Mouse (Mus musculus): ENCODE measurements at regions not wholly inside any gene's neighbourhood (a gene's known extent, or its start where the extent isn't known, plus 50 kb on each side); places are given as distances from the start of the nearest gene placed in this dataset.

DNA sequence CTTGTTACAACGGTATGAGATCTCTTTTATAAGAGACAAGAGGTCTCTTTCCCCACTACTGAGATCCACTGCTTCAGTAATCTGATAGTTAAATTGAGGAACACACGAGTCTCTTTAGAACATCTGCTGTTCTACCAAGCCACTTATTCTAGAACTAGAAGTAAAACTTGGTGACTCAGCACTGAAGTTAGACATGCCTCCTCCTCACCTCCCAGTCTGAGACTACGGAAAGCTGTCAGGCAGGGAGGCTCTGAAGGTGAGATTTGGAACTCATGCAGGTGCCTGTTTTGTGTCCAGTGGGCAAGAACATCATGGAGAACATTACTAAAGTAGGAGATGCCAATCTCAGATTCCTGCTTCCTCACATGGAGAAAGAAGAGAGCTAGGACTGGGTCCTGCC is 262.6 kb downstream of the Rnf152 start:
- Histone ChIP-seq H3K36me3 (ENCODE audit: control insufficient read depth, insufficient read depth, low read length) (no peaks in the 10 kb centered on the region), H3K9ac (ENCODE audit: low read length) (no peak overlapping the region), H3K4me3 (ENCODE audit: low read depth, low read length) (no peak overlapping the region), H3K9me3 (ENCODE audit: control insufficient read depth, low read length) (no peaks in the 10 kb centered on the region), H3K27me3 (ENCODE audit: control insufficient read depth, insufficient read depth, low read length) (no peaks in the 10 kb centered on the region), H3K4me1 (ENCODE audit: control insufficient read depth, insufficient read depth, low read length) (no peaks in the 10 kb centered on the region), H3K4me2 (ENCODE audit: low read depth, severe bottlenecking) (no peak overlapping the region), H3K27ac (replicated peaks; ENCODE audit: low read depth, low read length) (no peak overlapping the region)
- ATAC-seq (ENCODE audit: insufficient number of reproducible peaks, low FRiP score, low TSS enrichment, low read depth) (no peak), DNase-seq (ENCODE audit: low spot score) (no peak)
- 84% methylated on average over 3 of the region's 3 CpGs for WGBS

DNA sequence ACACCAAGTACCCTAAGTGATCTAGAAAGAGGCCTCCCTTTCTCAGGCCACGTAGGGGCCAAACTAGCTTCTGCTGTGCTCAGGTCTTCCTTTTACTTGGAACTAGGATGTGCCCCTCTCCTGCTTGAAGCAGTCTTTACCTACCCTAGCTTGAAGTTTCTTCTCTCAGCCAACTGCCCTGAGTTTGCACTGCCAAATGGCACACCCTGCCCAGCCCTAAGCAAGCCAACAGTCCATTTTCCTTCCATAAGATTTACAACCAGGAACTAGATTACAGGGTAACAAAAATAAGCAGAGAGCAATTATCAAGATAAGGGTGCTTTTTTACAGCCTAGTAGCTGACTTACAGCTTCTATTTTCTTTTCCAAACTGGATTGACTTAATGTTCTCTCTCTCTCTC is 263.5 kb downstream of the Rnf152 start:
- H3K27me3 ChIP-seq (ENCODE audit: control insufficient read depth, insufficient read depth, low read length) = no peaks in the 10 kb centered on the region
- H3K9me3 ChIP-seq (ENCODE audit: control insufficient read depth, low read length) = no peaks in the 10 kb centered on the region
- DNase-seq (ENCODE audit: low spot score) (no peak), ATAC-seq (ENCODE audit: insufficient number of reproducible peaks, low FRiP score, low TSS enrichment, low read depth) (no peak)
- no peak overlapping the region for H3K27ac ChIP-seq (replicated peaks; ENCODE audit: low read depth, low read length)
- H3K4me3 ChIP-seq (ENCODE audit: low read depth, low read length) = no peak overlapping the region
- no peak overlapping the region for H3K4me2 ChIP-seq (ENCODE audit: low read depth, severe bottlenecking)
- no peaks in the 10 kb centered on the region for H3K36me3 ChIP-seq (ENCODE audit: control insufficient read depth, insufficient read depth, low read length)
- WGBS = 68% methylated on average over 1 of the region's 1 CpGs
- H3K4me1 ChIP-seq (ENCODE audit: control insufficient read depth, insufficient read depth, low read length) = no peaks in the 10 kb centered on the region
- no peak overlapping the region for H3K9ac ChIP-seq (ENCODE audit: low read length)

DNA sequence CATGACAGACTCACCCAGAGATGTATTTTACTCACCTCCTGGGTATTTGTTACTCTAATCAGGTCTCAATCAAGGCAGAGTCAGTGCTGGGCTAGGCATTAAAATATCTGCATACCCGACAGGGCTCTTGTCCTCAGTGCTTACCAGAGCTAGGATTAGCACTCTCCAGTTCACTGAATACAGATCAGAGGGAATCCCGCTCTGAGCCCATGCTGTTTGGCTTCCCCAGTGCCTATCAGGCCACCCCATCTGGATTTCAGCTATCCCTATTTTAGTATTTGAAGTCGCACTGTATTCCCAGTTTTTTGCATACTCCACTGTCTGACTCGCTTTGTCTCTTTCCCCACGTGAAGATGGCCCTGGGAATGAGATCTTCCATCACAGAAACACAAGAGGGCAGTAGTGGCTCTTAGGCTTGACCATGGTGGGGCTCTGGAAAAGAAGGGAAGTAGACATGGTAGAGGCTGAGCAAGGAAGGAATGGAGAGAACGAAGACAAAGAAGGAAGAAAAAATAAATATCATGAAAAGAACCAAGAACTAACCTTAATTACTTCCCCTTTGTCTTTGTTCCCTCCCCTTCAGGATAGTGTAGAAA is 264.1 kb downstream of the Rnf152 start:
- no peaks in the 10 kb centered on the region for H3K9me3 ChIP-seq (ENCODE audit: control insufficient read depth, low read length)
- no peaks in the 10 kb centered on the region for H3K27me3 ChIP-seq (ENCODE audit: control insufficient read depth, insufficient read depth, low read length)
- ATAC-seq (ENCODE audit: insufficient number of reproducible peaks, low FRiP score, low TSS enrichment, low read depth) (no peak), DNase-seq (ENCODE audit: low spot score) (peak; percentile 23)
- WGBS = 31% methylated on average over 6 of the region's 6 CpGs
- H3K4me2 ChIP-seq (ENCODE audit: low read depth, severe bottlenecking) = no peak overlapping the region
- no peak overlapping the region for H3K9ac ChIP-seq (ENCODE audit: low read length)
- H3K4me3 ChIP-seq (ENCODE audit: low read depth, low read length) = no peak overlapping the region
- no peaks in the 10 kb centered on the region for H3K36me3 ChIP-seq (ENCODE audit: control insufficient read depth, insufficient read depth, low read length)
- H3K27ac ChIP-seq (replicated peaks; ENCODE audit: low read depth, low read length) = no peak overlapping the region
- no peaks in the 10 kb centered on the region for H3K4me1 ChIP-seq (ENCODE audit: control insufficient read depth, insufficient read depth, low read length)

DNA sequence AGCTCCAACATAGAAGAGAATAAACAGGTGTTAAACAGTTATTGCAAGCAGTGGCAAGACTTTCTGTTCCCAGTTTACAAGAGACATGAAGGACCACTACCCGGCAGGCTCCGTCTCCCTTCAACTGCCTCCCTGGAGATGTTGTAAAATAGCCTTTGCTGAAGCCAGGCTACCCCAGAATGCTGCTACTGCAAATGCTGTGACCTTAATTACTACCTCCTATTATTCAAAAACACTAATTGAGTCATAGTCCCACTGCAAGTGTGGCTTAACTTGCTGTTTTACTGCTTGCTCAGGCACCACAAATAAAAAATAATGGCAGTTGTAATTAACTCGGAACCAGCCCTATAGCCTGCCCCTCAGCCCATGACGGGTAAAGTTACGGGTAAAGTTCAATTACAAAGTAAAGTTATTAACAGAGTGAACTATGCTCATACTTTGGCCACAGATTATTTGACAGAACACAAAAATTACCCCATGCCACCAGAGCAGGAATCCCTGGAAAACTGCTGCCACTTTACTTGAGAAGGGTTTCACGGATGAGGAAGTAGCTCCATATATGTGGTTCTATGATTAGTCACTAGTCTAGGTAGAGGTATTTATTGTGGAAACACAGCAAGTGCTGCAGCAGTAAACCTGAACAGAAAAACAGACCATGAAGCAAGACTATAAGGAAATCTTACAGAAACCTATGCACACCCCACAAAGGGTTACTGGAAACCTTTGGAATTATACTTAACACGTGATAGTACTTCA is 267.6 kb downstream of the Rnf152 start:
- ATAC-seq (ENCODE audit: insufficient number of reproducible peaks, low FRiP score, low TSS enrichment, low read depth) = peak; percentile 78
- Histone ChIP-seq H3K4me2 (ENCODE audit: low read depth, severe bottlenecking) (0 out of 2 replicates have a peak overlapping the region, but pooled peaks have one; percentile 1), H3K4me1 (ENCODE audit: control insufficient read depth, insufficient read depth, low read length) (no peaks in the 10 kb centered on the region), H3K9me3 (ENCODE audit: control insufficient read depth, low read length) (no peaks in the 10 kb centered on the region), H3K4me3 (ENCODE audit: low read depth, low read length) (no peak overlapping the region), H3K27me3 (ENCODE audit: control insufficient read depth, insufficient read depth, low read length) (no peaks in the 10 kb centered on the region), H3K9ac (ENCODE audit: low read length) (no peak overlapping the region), H3K27ac (replicated peaks; ENCODE audit: low read depth, low read length) (no peak overlapping the region), H3K36me3 (ENCODE audit: control insufficient read depth, insufficient read depth, low read length) (no peaks in the 10 kb centered on the region)
- DNase-seq (ENCODE audit: low spot score) = peak; percentile 42
- 22% methylated on average over 7 of the region's 7 CpGs for WGBS

DNA sequence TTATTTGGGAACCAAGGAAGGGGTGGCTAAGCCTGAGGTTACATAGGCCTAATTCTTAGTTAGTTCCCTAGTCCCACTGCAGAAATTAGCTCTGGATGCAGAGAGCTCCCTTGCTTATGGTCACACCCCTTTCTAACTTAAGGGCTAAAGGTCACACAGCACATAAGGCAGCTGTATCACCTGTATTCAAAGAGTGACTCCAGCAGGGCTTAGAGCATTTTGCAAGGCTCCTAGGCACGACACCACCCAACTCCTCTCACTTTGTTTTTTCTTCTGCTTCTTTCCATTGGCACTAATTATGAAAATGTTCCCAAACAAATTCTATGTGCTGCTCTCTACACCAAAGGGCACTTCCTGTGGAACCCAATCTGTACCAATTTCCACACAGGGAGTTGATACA is 268.9 kb downstream of the Rnf152 start:
- no peaks in the 10 kb centered on the region for H3K9me3 ChIP-seq (ENCODE audit: control insufficient read depth, low read length)
- whole genome bisulfite sequencing = 62% methylated on average over 1 of the region's 1 CpGs
- no peak overlapping the region for H3K27ac ChIP-seq (replicated peaks; ENCODE audit: low read depth, low read length)
- no peak overlapping the region for H3K9ac ChIP-seq (ENCODE audit: low read length)
- no peaks in the 10 kb centered on the region for H3K4me1 ChIP-seq (ENCODE audit: control insufficient read depth, insufficient read depth, low read length)
- H3K4me3 ChIP-seq (ENCODE audit: low read depth, low read length) = no peak overlapping the region
- DNase-seq (ENCODE audit: low spot score) = no peak
- H3K4me2 ChIP-seq (ENCODE audit: low read depth, severe bottlenecking) = no peak overlapping the region
- H3K27me3 ChIP-seq (ENCODE audit: control insufficient read depth, insufficient read depth, low read length) = no peaks in the 10 kb centered on the region
- ATAC-seq (ENCODE audit: insufficient number of reproducible peaks, low FRiP score, low TSS enrichment, low read depth) = no peak
- no peaks in the 10 kb centered on the region for H3K36me3 ChIP-seq (ENCODE audit: control insufficient read depth, insufficient read depth, low read length)

DNA sequence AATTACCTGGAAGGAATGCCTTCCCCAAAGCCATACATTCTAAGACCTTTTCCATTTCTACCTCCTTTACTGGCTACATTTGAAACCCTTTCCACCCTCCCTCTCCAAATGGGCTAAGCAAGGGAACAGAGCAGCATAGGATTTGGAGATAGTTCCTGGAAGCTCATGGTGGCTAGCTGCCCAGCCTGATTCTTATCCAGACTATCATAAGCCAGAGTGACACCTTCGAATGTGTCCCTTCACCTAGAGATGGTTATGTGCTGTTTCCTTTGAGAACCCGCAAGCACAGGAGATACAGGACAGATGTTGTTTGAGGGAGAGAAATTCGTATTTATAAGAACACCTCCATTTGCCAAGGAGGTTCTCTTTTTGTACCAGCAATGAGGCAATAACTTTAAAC is 272.0 kb downstream of the Rnf152 start:
- ATAC-seq (ENCODE audit: insufficient number of reproducible peaks, low FRiP score, low TSS enrichment, low read depth) (no peak), DNase-seq (ENCODE audit: low spot score) (no peak)
- Histone ChIP-seq H3K4me2 (ENCODE audit: low read depth, severe bottlenecking) (no peak overlapping the region), H3K4me1 (ENCODE audit: control insufficient read depth, insufficient read depth, low read length) (no peaks in the 10 kb centered on the region), H3K27ac (replicated peaks; ENCODE audit: low read depth, low read length) (no peak overlapping the region), H3K4me3 (ENCODE audit: low read depth, low read length) (no peak overlapping the region), H3K9ac (ENCODE audit: low read length) (no peak overlapping the region), H3K27me3 (ENCODE audit: control insufficient read depth, insufficient read depth, low read length) (no peaks in the 10 kb centered on the region), H3K9me3 (ENCODE audit: control insufficient read depth, low read length) (no peaks in the 10 kb centered on the region), H3K36me3 (ENCODE audit: control insufficient read depth, insufficient read depth, low read length) (no peaks in the 10 kb centered on the region)
- 90% methylated on average over 3 of the region's 3 CpGs for WGBS

DNA sequence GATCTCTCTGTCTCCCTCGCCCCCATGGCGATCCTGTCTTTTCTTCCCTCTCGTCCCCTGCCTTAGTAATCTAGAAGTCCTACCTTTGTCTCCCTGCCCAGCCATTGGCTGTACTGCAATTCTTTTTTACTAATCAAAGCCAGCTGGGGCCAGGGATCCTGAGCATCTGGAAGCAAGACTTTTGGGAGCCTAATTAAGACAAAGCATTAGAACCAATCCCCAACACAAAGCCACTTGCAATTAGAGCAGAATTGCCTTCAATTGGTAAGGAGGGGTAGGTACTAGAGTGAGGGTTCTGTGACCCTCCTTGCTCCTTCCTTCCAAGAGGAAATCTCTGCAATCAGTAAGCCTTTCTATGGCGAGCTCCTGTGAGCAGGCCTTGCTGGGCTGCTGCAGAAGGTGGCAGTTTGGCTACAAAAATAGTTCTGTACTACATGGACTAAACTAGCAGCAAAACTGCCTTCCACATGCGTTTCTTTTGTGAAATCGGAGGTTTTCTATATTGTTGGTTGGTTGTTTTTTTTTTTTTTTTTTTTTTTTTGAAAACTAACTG is 272.9 kb downstream of the Rnf152 start:
- WGBS = 50% methylated on average over 6 of the region's 6 CpGs
- no peaks in the 10 kb centered on the region for H3K9me3 ChIP-seq (ENCODE audit: control insufficient read depth, low read length)
- H3K9ac ChIP-seq (ENCODE audit: low read length) = no peak overlapping the region
- no peaks in the 10 kb centered on the region for H3K4me1 ChIP-seq (ENCODE audit: control insufficient read depth, insufficient read depth, low read length)
- H3K27ac ChIP-seq (replicated peaks; ENCODE audit: low read depth, low read length) = no peak overlapping the region
- DNase-seq (ENCODE audit: low spot score) (peak; percentile 47), ATAC-seq (ENCODE audit: insufficient number of reproducible peaks, low FRiP score, low TSS enrichment, low read depth) (0 out of 2 replicates have a peak, but pooled peaks have one; percentile 58)
- no peaks in the 10 kb centered on the region for H3K36me3 ChIP-seq (ENCODE audit: control insufficient read depth, insufficient read depth, low read length)
- H3K4me3 ChIP-seq (ENCODE audit: low read depth, low read length) = no peak overlapping the region
- no peaks in the 10 kb centered on the region for H3K27me3 ChIP-seq (ENCODE audit: control insufficient read depth, insufficient read depth, low read length)
- no peak overlapping the region for H3K4me2 ChIP-seq (ENCODE audit: low read depth, severe bottlenecking)

DNA sequence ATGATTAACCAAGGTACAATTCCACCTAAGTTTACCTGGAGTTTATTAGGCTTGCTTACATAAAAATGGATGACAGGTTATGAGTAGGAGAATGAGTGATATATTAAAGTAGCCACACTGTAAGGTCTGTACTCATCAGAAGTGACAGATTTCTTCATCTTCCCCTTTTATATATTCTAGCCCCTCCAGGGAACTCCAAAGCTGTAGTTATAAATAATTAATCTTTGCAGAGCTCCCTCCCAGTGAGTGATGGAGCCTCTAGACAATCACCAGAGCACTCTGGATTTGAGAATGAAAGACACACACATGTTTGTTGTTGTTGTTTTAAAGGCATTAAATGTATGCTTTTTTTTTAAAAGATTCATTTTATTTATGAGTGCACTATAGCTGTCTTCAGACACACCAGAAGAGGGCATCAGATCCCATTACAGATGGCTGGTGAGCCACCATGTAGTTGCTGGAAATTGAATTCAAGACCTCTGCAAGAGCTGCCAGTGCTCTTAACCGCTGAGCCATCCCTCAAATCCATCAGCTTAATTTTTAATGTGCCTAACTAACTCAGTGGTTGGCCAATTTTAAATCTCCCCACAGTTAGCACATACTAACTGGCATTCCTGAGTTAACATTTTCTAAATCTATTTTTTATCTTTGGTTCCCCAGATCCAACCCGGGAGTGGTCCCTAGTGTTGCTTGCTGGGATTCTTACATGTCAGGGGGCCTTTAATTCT is 273.5 kb downstream of the Rnf152 start:
- WGBS = 76% methylated on average over 2 of the region's 2 CpGs

More for the DNA sequence above, 273.5 kb downstream of the Rnf152 start:
- Histone ChIP-seq H3K4me2 (ENCODE audit: low read depth, severe bottlenecking) (no peak overlapping the region), H3K9ac (ENCODE audit: low read length) (no peak overlapping the region), H3K27me3 (ENCODE audit: control insufficient read depth, insufficient read depth, low read length) (no peaks in the 10 kb centered on the region), H3K4me3 (ENCODE audit: low read depth, low read length) (no peak overlapping the region), H3K36me3 (ENCODE audit: control insufficient read depth, insufficient read depth, low read length) (no peaks in the 10 kb centered on the region), H3K9me3 (ENCODE audit: control insufficient read depth, low read length) (no peaks in the 10 kb centered on the region), H3K27ac (replicated peaks; ENCODE audit: low read depth, low read length) (no peak overlapping the region), H3K4me1 (ENCODE audit: control insufficient read depth, insufficient read depth, low read length) (no peaks in the 10 kb centered on the region)
- ATAC-seq (ENCODE audit: insufficient number of reproducible peaks, low FRiP score, low TSS enrichment, low read depth) = no peak
- no peak for DNase-seq (ENCODE audit: low spot score)
